Mouse (Mus musculus): ENCODE measurements around the gene Nup153. TPM values are rescaled to one million over a fixed set of nuclear protein-coding genes. Genes with fewer than 3 reads are reported as not detected.

Gene Nup153
- polyA plus RNA-seq, 1 experiment from 2014 or later = 31.8 TPM

- Histone ChIP-seq H3K36me3 (ENCODE audit: control insufficient read depth, insufficient read depth, low read length) (no peaks in the 10 kb centered on the region), H3K4me1 (ENCODE audit: control insufficient read depth, insufficient read depth, low read length) (peaks cover 10% of the 10 kb centered on the region; the same call in 1 of the 2 replicates), H3K9ac (ENCODE audit: low read depth, low read length) (peak overlapping the region; percentile 95), H3K4me3 (ENCODE audit: low read depth, low read length) (peak overlapping the region; percentile 98), H3K4me2 (ENCODE audit: low read depth, low read length) (peak overlapping the region; percentile 78), H3K9me3 (ENCODE audit: control insufficient read depth, low read length) (no peaks in the 10 kb centered on the region), H3K27ac (replicated peaks; ENCODE audit: low read depth, low read length) (peak overlapping the region; percentile 98), H3K27me3 (replicated peaks; ENCODE audit: control insufficient read depth, insufficient read depth, low read length) (no peaks in the 10 kb centered on the region)
- WGBS = under 1% methylated on average over 30 of the region's 30 CpGs
- no peak for ATAC-seq (ENCODE audit: low read depth)
- peak; percentile 23 for DNase-seq (ENCODE audit: low spot score)
These were observed 1.3 kb downstream of the Nup153 start for GRCm38 (mm10) chr13:46726288-46727037.

- no peak overlapping the region for H3K9ac ChIP-seq (ENCODE audit: low read depth, low read length)
- DNase-seq (ENCODE audit: low spot score) (peak; percentile 27), ATAC-seq (ENCODE audit: low read depth) (no peak)
- H3K9me3 ChIP-seq (ENCODE audit: control insufficient read depth, low read length) = no peaks in the 10 kb centered on the region
- H3K4me1 ChIP-seq (ENCODE audit: control insufficient read depth, insufficient read depth, low read length) = peaks cover 10% of the 10 kb centered on the region; the same call in 1 of the 2 replicates
- peak overlapping the region; percentile 78 for H3K4me2 ChIP-seq (ENCODE audit: low read depth, low read length)
- H3K27ac ChIP-seq (replicated peaks; ENCODE audit: low read depth, low read length) = no peak overlapping the region
- H3K36me3 ChIP-seq (ENCODE audit: control insufficient read depth, insufficient read depth, low read length) = no peaks in the 10 kb centered on the region
- H3K27me3 ChIP-seq (replicated peaks; ENCODE audit: control insufficient read depth, insufficient read depth, low read length) = no peaks in the 10 kb centered on the region
- H3K4me3 ChIP-seq (ENCODE audit: low read depth, low read length) = 0 out of 2 replicates have a peak overlapping the region, but pooled peaks have one; percentile 98
- 24% methylated on average over 2 of the region's 2 CpGs for WGBS
These were observed 2.5 kb downstream of the Nup153 start for GRCm38 (mm10) chr13:46725227-46725626.

- ATAC-seq (ENCODE audit: low read depth) = no peak
- Histone ChIP-seq H3K4me1 (ENCODE audit: control insufficient read depth, insufficient read depth, low read length) (peaks cover 10% of the 10 kb centered on the region; the same call in 1 of the 2 replicates), H3K27me3 (replicated peaks; ENCODE audit: control insufficient read depth, insufficient read depth, low read length) (no peaks in the 10 kb centered on the region), H3K4me3 (ENCODE audit: low read depth, low read length) (no peak overlapping the region), H3K4me2 (ENCODE audit: low read depth, low read length) (peak overlapping the region; percentile 78; the same call in 1 of the 2 replicates), H3K9me3 (ENCODE audit: control insufficient read depth, low read length) (no peaks in the 10 kb centered on the region), H3K36me3 (ENCODE audit: control insufficient read depth, insufficient read depth, low read length) (no peaks in the 10 kb centered on the region), H3K9ac (ENCODE audit: low read depth, low read length) (no peak overlapping the region), H3K27ac (replicated peaks; ENCODE audit: low read depth, low read length) (no peak overlapping the region)
- DNase-seq (ENCODE audit: low spot score) = peak; percentile 13
These were observed 3.4 kb downstream of the Nup153 start for GRCm38 (mm10) chr13:46724371-46724770.

GRCm38 (mm10) chr13:46721009-46721408 is 6.7 kb downstream of the Nup153 start:
- H3K4me2 ChIP-seq (ENCODE audit: low read depth, low read length) = no peak overlapping the region
- peaks cover 10% of the 10 kb centered on the region; the same call in 1 of the 2 replicates for H3K4me1 ChIP-seq (ENCODE audit: control insufficient read depth, insufficient read depth, low read length)
- H3K9me3 ChIP-seq (ENCODE audit: control insufficient read depth, low read length) = no peaks in the 10 kb centered on the region
- no peak overlapping the region for H3K4me3 ChIP-seq (ENCODE audit: low read depth, low read length)
- H3K9ac ChIP-seq (ENCODE audit: low read depth, low read length) = no peak overlapping the region
- ATAC-seq (ENCODE audit: low read depth) (no peak), DNase-seq (ENCODE audit: low spot score) (no peak)
- no peaks in the 10 kb centered on the region for H3K27me3 ChIP-seq (replicated peaks; ENCODE audit: control insufficient read depth, insufficient read depth, low read length)
- no peak overlapping the region for H3K27ac ChIP-seq (replicated peaks; ENCODE audit: low read depth, low read length)
- peaks cover 11% of the 10 kb centered on the region; the same call in 1 of the 2 replicates for H3K36me3 ChIP-seq (ENCODE audit: control insufficient read depth, insufficient read depth, low read length)

- ATAC-seq (ENCODE audit: low read depth) (no peak), DNase-seq (ENCODE audit: low spot score) (no peak)
- H3K27me3 ChIP-seq (replicated peaks; ENCODE audit: control insufficient read depth, insufficient read depth, low read length) = no peaks in the 10 kb centered on the region
- no peak overlapping the region for H3K4me2 ChIP-seq (ENCODE audit: low read depth, low read length)
- no peaks in the 10 kb centered on the region for H3K4me1 ChIP-seq (ENCODE audit: control insufficient read depth, insufficient read depth, low read length)
- H3K9me3 ChIP-seq (ENCODE audit: control insufficient read depth, low read length) = no peaks in the 10 kb centered on the region
- H3K4me3 ChIP-seq (ENCODE audit: low read depth, low read length) = no peak overlapping the region
- no peak overlapping the region for H3K9ac ChIP-seq (ENCODE audit: low read depth, low read length)
- no peak overlapping the region for H3K27ac ChIP-seq (replicated peaks; ENCODE audit: low read depth, low read length)
- H3K36me3 ChIP-seq (ENCODE audit: control insufficient read depth, insufficient read depth, low read length) = peaks cover 18% of the 10 kb centered on the region; the same call in 1 of the 2 replicates
- 85% methylated on average over 5 of the region's 5 CpGs for WGBS
These were observed 8.8 kb downstream of the Nup153 start for GRCm38 (mm10) chr13:46718893-46719400.

- H3K4me2 ChIP-seq (ENCODE audit: low read depth, low read length) = no peak overlapping the region
- no peaks in the 10 kb centered on the region for H3K4me1 ChIP-seq (ENCODE audit: control insufficient read depth, insufficient read depth, low read length)
- ATAC-seq (ENCODE audit: low read depth) = no peak
These were observed 11.6 kb downstream of the Nup153 start for GRCm38 (mm10) chr13:46715976-46716639.

GRCm38 (mm10) chr13:46713486-46713885 is 14.3 kb downstream of the Nup153 start:
- Histone ChIP-seq H3K9ac (ENCODE audit: low read depth, low read length) (no peak overlapping the region), H3K4me2 (ENCODE audit: low read depth, low read length) (no peak overlapping the region), H3K27ac (replicated peaks; ENCODE audit: low read depth, low read length) (no peak overlapping the region), H3K4me3 (ENCODE audit: low read depth, low read length) (no peak overlapping the region), H3K36me3 (ENCODE audit: control insufficient read depth, insufficient read depth, low read length) (peaks cover 64% of the 10 kb centered on the region), H3K9me3 (ENCODE audit: control insufficient read depth, low read length) (no peaks in the 10 kb centered on the region), H3K4me1 (ENCODE audit: control insufficient read depth, insufficient read depth, low read length) (no peaks in the 10 kb centered on the region), H3K27me3 (replicated peaks; ENCODE audit: control insufficient read depth, insufficient read depth, low read length) (no peaks in the 10 kb centered on the region)
- DNase-seq (ENCODE audit: low spot score) (no peak), ATAC-seq (ENCODE audit: low read depth) (no peak)
- 95% methylated on average over 5 of the region's 5 CpGs for WGBS

More at GRCm38 (mm10) chr13:46715976-46716639, 11.6 kb downstream of the Nup153 start:
- peaks cover 42% of the 10 kb centered on the region for H3K36me3 ChIP-seq (ENCODE audit: control insufficient read depth, insufficient read depth, low read length)
- no peak overlapping the region for H3K4me3 ChIP-seq (ENCODE audit: low read depth, low read length)
- H3K9ac ChIP-seq (ENCODE audit: low read depth, low read length) = no peak overlapping the region
- H3K27me3 ChIP-seq (replicated peaks; ENCODE audit: control insufficient read depth, insufficient read depth, low read length) = no peaks in the 10 kb centered on the region
- DNase-seq (ENCODE audit: low spot score) = peak; percentile 16
- WGBS = 59% methylated on average over 3 of the region's 3 CpGs
- no peaks in the 10 kb centered on the region for H3K9me3 ChIP-seq (ENCODE audit: control insufficient read depth, low read length)
- H3K27ac ChIP-seq (replicated peaks; ENCODE audit: low read depth, low read length) = no peak overlapping the region

GRCm38 (mm10) chr13:46703138-46703537 is 24.6 kb downstream of the Nup153 start:
- WGBS = 85% methylated on average over 5 of the region's 5 CpGs
- Histone ChIP-seq H3K4me1 (ENCODE audit: control insufficient read depth, insufficient read depth, low read length) (no peaks in the 10 kb centered on the region), H3K27me3 (replicated peaks; ENCODE audit: control insufficient read depth, insufficient read depth, low read length) (no peaks in the 10 kb centered on the region), H3K9ac (ENCODE audit: low read depth, low read length) (no peak overlapping the region), H3K4me3 (ENCODE audit: low read depth, low read length) (no peak overlapping the region), H3K36me3 (ENCODE audit: control insufficient read depth, insufficient read depth, low read length) (peaks cover 59% of the 10 kb centered on the region), H3K4me2 (ENCODE audit: low read depth, low read length) (no peak overlapping the region), H3K9me3 (ENCODE audit: control insufficient read depth, low read length) (no peaks in the 10 kb centered on the region), H3K27ac (replicated peaks; ENCODE audit: low read depth, low read length) (no peak overlapping the region)
- ATAC-seq (ENCODE audit: low read depth) (no peak), DNase-seq (ENCODE audit: low spot score) (peak; percentile 9)
